In the genomic region with DNA sequence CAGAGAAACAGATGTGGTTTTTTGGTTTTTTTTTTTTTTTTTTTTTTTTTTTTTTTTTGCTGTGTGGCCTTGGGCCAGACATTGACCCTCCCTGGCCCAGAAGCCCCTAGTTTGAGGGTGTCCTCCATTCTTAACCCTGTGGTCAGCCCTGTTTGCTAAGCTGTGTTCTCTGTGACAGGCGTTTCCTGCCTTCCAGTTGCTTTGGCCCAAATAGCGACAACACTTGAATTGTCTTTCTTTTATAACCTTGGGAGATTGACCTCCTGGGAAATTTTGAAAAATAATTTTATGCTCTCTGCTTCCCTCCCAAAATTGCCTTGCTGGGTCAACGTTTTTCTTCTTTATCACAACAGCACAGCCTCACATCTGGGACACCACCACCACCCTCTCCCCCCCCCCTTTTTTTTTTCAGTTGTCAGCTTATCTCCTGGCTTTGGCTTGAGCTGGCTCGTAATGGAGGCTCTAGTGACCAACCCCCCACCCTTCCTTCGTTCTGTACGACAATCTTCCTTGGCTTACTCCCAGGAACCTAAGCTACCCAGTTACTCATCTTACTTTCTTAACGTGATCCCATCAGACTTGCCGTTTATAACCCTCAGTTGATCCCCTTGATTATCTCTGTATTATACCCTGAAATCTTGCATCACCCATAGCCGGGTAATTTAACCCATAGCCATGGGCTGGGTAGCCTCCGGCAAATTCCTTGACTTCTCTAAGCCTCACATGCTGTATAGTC, we compare ENCODE assay signal across 16 mouse cellular contexts. TPM values are rescaled to one million over a fixed set of nuclear protein-coding genes. Genes with fewer than 3 reads are reported as not detected.
DNase-seq lines count a peak whose midpoint lies in the region; ATAC-seq and TF ChIP-seq lines count a peak whose summit lies in the region.
"Had no signal": no experiment of that assay in that cellular context is flagged by ENCODE, and none has a peak within 500 bp of the region (broad histone marks: within the 10 kb centered on the region; RNA-seq: fewer than 3 reads in every experiment).

No protein-coding gene starts in this region.

- H3K36me3 ChIP-seq in kidney, embryonic 16.5 days (ENCODE audit: insufficient read depth, low read length) = no peaks in the 10 kb centered on the region
- no peaks in the 10 kb centered on the region for H3K36me3 ChIP-seq in liver, embryonic 14.5 days (replicated peaks; ENCODE audit: control insufficient read depth, insufficient read depth, low read depth)
- H3K36me3 ChIP-seq in hindbrain, embryonic 11.5 days (ENCODE audit: control insufficient read depth, insufficient read depth, low read length) = no peaks in the 10 kb centered on the region
- H3K36me3 ChIP-seq: embryonic facial prominence, embryonic 12.5 days; hindbrain, embryonic 12.5 days had no signal

- peaks cover 19% of the 10 kb centered on the region for H3K4me1 ChIP-seq in kidney, embryonic 16.5 days (ENCODE audit: insufficient read depth, low read length)
- H3K4me1 ChIP-seq in liver, embryonic 14.5 days (replicated peaks; ENCODE audit: control insufficient read depth in 2 of 2, insufficient read depth in 2 of 2, low read length in 1 of 2) = peaks cover 10 to 34% of the 10 kb centered on the region in 2 experiments
- H3K4me1 ChIP-seq in hindbrain, embryonic 11.5 days (replicated peaks; ENCODE audit: control insufficient read depth, insufficient read depth, low read length) = peaks cover 3% of the 10 kb centered on the region; the same call in 1 of the 2 replicates

- no peak overlapping the region for H3K9ac ChIP-seq in kidney, embryonic 16.5 days (replicated peaks; ENCODE audit: low read length)
- no peak overlapping the region for H3K9ac ChIP-seq in liver, embryonic 14.5 days (replicated peaks)
- no peak overlapping the region for H3K9ac ChIP-seq in hindbrain, embryonic 11.5 days (ENCODE audit: low read depth, low read length)
- H3K9ac ChIP-seq: embryonic facial prominence, embryonic 12.5 days; hindbrain, embryonic 12.5 days had no signal

- DNase-seq in kidney, adult 18-20 months = no peak
- peak; percentile 42 to 51 (median 45) for DNase-seq in liver, embryonic 14.5 days (ENCODE audit: low read depth in 3 of 3, low spot score in 3 of 3)
- DNase-seq in frontal cortex, postnatal 10 days (ENCODE audit: low spot score in 2 of 2) = no peak
- no peak for DNase-seq in testis, postnatal 14 days (ENCODE audit: low spot score)
- no peak for DNase-seq in hindbrain, embryonic 11.5 days (ENCODE audit: low spot score)
- DNase-seq: cerebellum, adult 11 months; gastrocnemius, postnatal 36 days; lung, adult 18-20 months; lung, postnatal 4 days had no signal

- ATAC-seq in kidney, embryonic 16.5 days (ENCODE audit: low FRiP score, low TSS enrichment) = no peak
- 0 out of 2 replicates have a peak, but pooled peaks have one; percentile 24 for ATAC-seq in erythroid progenitor cell, adult 5-6 weeks (replicated peaks; ENCODE audit: low FRiP score, poor library complexity, severe bottlenecking)
- ATAC-seq in liver, embryonic 14.5 days (ENCODE audit: insufficient read depth) = peak; percentile 65; the same call in 1 of the 2 replicates
- no peak for ATAC-seq in hindbrain, embryonic 11.5 days (ENCODE audit: low FRiP score)
- ATAC-seq: CD4-positive, CD25-positive, alpha-beta regulatory T cell, adult 4 months; Patski had no signal

- H3K9me3 ChIP-seq in kidney, embryonic 16.5 days (ENCODE audit: low read length) = no peaks in the 10 kb centered on the region
- peaks cover 3% of the 10 kb centered on the region for H3K9me3 ChIP-seq in liver, embryonic 14.5 days (ENCODE audit: control insufficient read depth, low read length)
- no peaks in the 10 kb centered on the region for H3K9me3 ChIP-seq in hindbrain, embryonic 11.5 days (ENCODE audit: control insufficient read depth, low read length)
- H3K9me3 ChIP-seq: embryonic facial prominence, embryonic 12.5 days; hindbrain, embryonic 12.5 days had no signal

- peaks cover under 1% of the 10 kb centered on the region; the same call in 1 of the 2 replicates for H3K27me3 ChIP-seq in kidney, embryonic 16.5 days (ENCODE audit: insufficient read depth, low read length)
- no peaks in the 10 kb centered on the region for H3K27me3 ChIP-seq in liver, embryonic 14.5 days (ENCODE audit: control insufficient read depth, insufficient read depth, low read length)
- H3K27me3 ChIP-seq in hindbrain, embryonic 11.5 days (ENCODE audit: control insufficient read depth, insufficient read depth, low read length) = no peaks in the 10 kb centered on the region; the same call in 1 of the 2 replicates
- H3K27me3 ChIP-seq: hindbrain, embryonic 12.5 days; Patski had no signal

- no peak for TF ChIP-seq CTCF in liver, embryonic 14.5 days (IDR thresholded peaks at IDR 0.05; ENCODE audit: low read depth)

- TF ChIP-seq EP300 in liver, embryonic 14.5 days (IDR thresholded peaks at IDR 0.05; ENCODE audit: low read depth) = peak; percentile 74

- H3K4me3 ChIP-seq in kidney, embryonic 16.5 days (ENCODE audit: low read length) = no peak overlapping the region
- no peak overlapping the region for H3K4me3 ChIP-seq in liver, embryonic 14.5 days (ENCODE audit: insufficient read depth in 1 of 2, low read depth in 2 of 2, low read length in 2 of 2)
- no peak overlapping the region for H3K4me3 ChIP-seq in hindbrain, embryonic 11.5 days (ENCODE audit: low read depth, low read length)
- H3K4me3 ChIP-seq: embryonic facial prominence, embryonic 12.5 days; hindbrain, embryonic 12.5 days had no signal

- no peak overlapping the region for H3K4me2 ChIP-seq in kidney, embryonic 16.5 days (replicated peaks; ENCODE audit: low read depth, low read length)
- peak overlapping the region; percentile 39 for H3K4me2 ChIP-seq in liver, embryonic 14.5 days (ENCODE audit: low read depth)
- no peak overlapping the region for H3K4me2 ChIP-seq in hindbrain, embryonic 11.5 days (replicated peaks; ENCODE audit: low read depth, low read length)
- H3K4me2 ChIP-seq: embryonic facial prominence, embryonic 12.5 days; hindbrain, embryonic 12.5 days had no signal

- H3K27ac ChIP-seq in kidney, embryonic 16.5 days (ENCODE audit: low read length) = peak overlapping the region; percentile 0; the same call in 1 of the 2 replicates
- H3K27ac ChIP-seq in liver, embryonic 14.5 days = peak overlapping the region; percentile 22; the same call in 1 of the 2 replicates
- no peak overlapping the region for H3K27ac ChIP-seq in hindbrain, embryonic 11.5 days (ENCODE audit: low read depth, low read length)
- H3K27ac ChIP-seq: embryonic facial prominence, embryonic 12.5 days; hindbrain, embryonic 12.5 days had no signal

- 49% methylated on average over 10 of the region's 10 CpGs for WGBS in kidney, embryonic 16.5 days
- 25% methylated on average over 10 of the region's 10 CpGs for WGBS in liver, embryonic 14.5 days (ENCODE audit: insufficient replicate concordance)
- 77% methylated on average over 10 of the region's 10 CpGs for WGBS in hindbrain, embryonic 11.5 days

RNA-seq across cellular contexts. Expression of a gene that starts 8.6 kb away (rescaled TPM):
- 0.58 and 0.81 TPM in 2 replicates for polyA plus RNA-seq in kidney, embryonic 16.5 days (2015; fragmentation: Nextera tagmentation; extraction: Ambion mirVana)
- not detected in 2 replicates for total RNA-seq in erythroid progenitor cell, adult 5-6 weeks (2015; ENCODE audit: low replicate concordance)
- total RNA-seq in erythroid progenitor cell, adult 5-6 weeks (2017; ENCODE audit: low replicate concordance) = not detected in 2 replicates
- 0.39 and 0.63 TPM in 2 replicates for polyA plus RNA-seq in liver, embryonic 14.5 days (2012; rRNA removed)
- 0.59 and 0.95 TPM in 2 replicates for polyA plus RNA-seq in liver, embryonic 14.5 days (2014; fragmentation: Nextera tagmentation; extraction: Ambion mirVana)
- polyA plus RNA-seq in hindbrain, embryonic 11.5 days (2014; fragmentation: Nextera tagmentation; extraction: Ambion mirVana) = 1.4 and 1.9 TPM in 2 replicates
- total RNA-seq: common myeloid progenitor, adult 5-6 weeks had no signal
- polyA plus RNA-seq: Patski had no signal

RNA-seq across cellular contexts. Expression of a gene that starts 11.9 kb away (rescaled TPM):
- 2.7 and 4.0 TPM in 2 replicates for polyA plus RNA-seq in kidney, embryonic 16.5 days (2015; fragmentation: Nextera tagmentation; extraction: Ambion mirVana)
- total RNA-seq in erythroid progenitor cell, adult 5-6 weeks (2015; ENCODE audit: low replicate concordance) = not detected in 2 replicates
- not detected in 2 replicates for total RNA-seq in erythroid progenitor cell, adult 5-6 weeks (2017; ENCODE audit: low replicate concordance)
- not detected in 2 replicates for polyA plus RNA-seq in liver, embryonic 14.5 days (2012; rRNA removed)
- 0.24 TPM in 1 of 2 replicates, not detected in the other for polyA plus RNA-seq in liver, embryonic 14.5 days (2014; fragmentation: Nextera tagmentation; extraction: Ambion mirVana)
- polyA plus RNA-seq in hindbrain, embryonic 11.5 days (2014; fragmentation: Nextera tagmentation; extraction: Ambion mirVana) = 0.59 and 0.88 TPM in 2 replicates
- total RNA-seq: common myeloid progenitor, adult 5-6 weeks had no signal
- polyA plus RNA-seq: CD4-positive, CD25-positive, alpha-beta regulatory T cell, adult 4 months; Patski had no signal

RNA-seq across cellular contexts. Expression of a gene that starts 32.8 kb away (rescaled TPM):
- polyA plus RNA-seq in kidney, embryonic 16.5 days (2015; fragmentation: Nextera tagmentation; extraction: Ambion mirVana) = 65.8 and 68.7 TPM in 2 replicates
- total RNA-seq in erythroid progenitor cell, adult 5-6 weeks (2015; ENCODE audit: low replicate concordance) = 3.4 and 6.5 TPM in 2 replicates
- 5.8 and 19.2 TPM in 2 replicates for total RNA-seq in erythroid progenitor cell, adult 5-6 weeks (2017; ENCODE audit: low replicate concordance)
- 16.2 and 17.2 TPM in 2 replicates for polyA plus RNA-seq in liver, embryonic 14.5 days (2012; rRNA removed)
- polyA plus RNA-seq in liver, embryonic 14.5 days (2014; fragmentation: Nextera tagmentation; extraction: Ambion mirVana) = 30.7 and 30.9 TPM in 2 replicates
- 27.0 and 32.3 TPM in 2 replicates for polyA plus RNA-seq in hindbrain, embryonic 11.5 days (2014; fragmentation: Nextera tagmentation; extraction: Ambion mirVana)

Comparison
In these comparisons a context has a peak if more than half of its experiments do, and no peak if none do; other contexts are left out.
1. ATAC-seq: peak in erythroid progenitor cell, adult 5-6 weeks (single experiment) and liver, embryonic 14.5 days (single experiment); none in kidney, embryonic 16.5 days (single experiment) and hindbrain, embryonic 11.5 days (single experiment).
2. DNase-seq: peak in liver, embryonic 14.5 days (3 of 3); none in kidney, adult 18-20 months (single experiment), frontal cortex, postnatal 10 days (0 of 2), testis, postnatal 14 days (single experiment) and hindbrain, embryonic 11.5 days (single experiment).